Mouse (Mus musculus) kidney, postnatal 0 days (tissue): Measurements from ENCODE around the gene Ercc5. TPM values are rescaled to one million over a fixed set of nuclear protein-coding genes. Genes with fewer than 3 reads are reported as not detected.
A peak's percentile ranks its signal among the peaks of the same experiment; 100 is the strongest.

Experiments
- ATAC-seq: fragments of 200-750 bp; cut with Nextera tagmentation; replicated peaks from 2 replicates; pipeline ENCODE4 v1.8.0; 2017; ENCODE audit warnings: low read depth, moderate number of reproducible peaks, moderate TSS enrichment, moderate library complexity; ENCODE audit not compliant: low FRiP score
- DNase-seq: peaks from one replicate; pipeline ENCODE4 v3.0.0-alpha.2; 2016; ENCODE audit warnings: low spot score
- H3K27ac ChIP-seq: fragments of 300-500 bp; sonication (generic); 2 replicates; pipeline ENCODE4 v1.5.1; 2014; ENCODE audit warnings: mild to moderate bottlenecking
- H3K27me3 ChIP-seq: fragments of 300-500 bp; sonication (generic); 2 replicates; pipeline ENCODE4 v1.6.1; 2014; ENCODE audit warnings: low read length, mixed read lengths; ENCODE audit not compliant: insufficient read depth
- H3K36me3 ChIP-seq: fragments of 300-500 bp; sonication (generic); 2 replicates; pipeline ENCODE4 v1.6.1; 2014; ENCODE audit warnings: low read length, mixed read lengths; ENCODE audit not compliant: insufficient read depth
- H3K4me1 ChIP-seq: fragments of 300-500 bp; sonication (generic); replicated peaks from 2 replicates; pipeline ENCODE4 v1.6.1; 2014; ENCODE audit warnings: antibody characterized with exemption, low read length, mixed read lengths; ENCODE audit not compliant: insufficient read depth
- H3K4me2 ChIP-seq: fragments of 300-500 bp; sonication (generic); 2 replicates; pipeline ENCODE4 v1.6.1; 2014; ENCODE audit warnings: mild to moderate bottlenecking, low read length, moderate library complexity, mixed read lengths
- H3K4me3 ChIP-seq: fragments of 300-500 bp; sonication (generic); replicated peaks from 2 replicates; pipeline ENCODE4 v1.5.1; 2014; ENCODE audit warnings: low read depth, low read length
- H3K9ac ChIP-seq: fragments of 300-500 bp; sonication (generic); 2 replicates; pipeline ENCODE4 v1.6.1; 2014; ENCODE audit warnings: low read depth, low read length
- H3K9me3 ChIP-seq: fragments of 300-500 bp; sonication (generic); replicated peaks from 2 replicates; pipeline ENCODE4 v1.6.1; 2016; ENCODE audit warnings: low read length, inconsistent platforms, mixed read lengths
- CTCF ChIP-seq: IDR thresholded peaks from 2 replicates; pipeline ENCODE4 v1.5.1; 2016; ENCODE audit warnings: antibody characterized with exemption, low read depth, mild to moderate bottlenecking, moderate library complexity
- WGBS: fragments of 180-500 bp; shearing (Covaris S2); extraction: QIAGEN DNeasy Blood & Tissue Kit; methylation state at CpG from one replicate; pipeline ENCODE4 v1.1.7; 2014; 5-methylcytosine and 5-hydroxymethylcytosine counted together
- polyA plus RNA-seq: library from polyadenylated mRNA; unstranded; fragments of >200 nt; fragmentation: Nextera tagmentation; extraction: Ambion mirVana; gene quantifications from 2 replicates; pipeline ENCODE4 v1.2.1, GENCODE M21; 2015

Ercc5 gene
- polyA plus RNA-seq = 14.1 TPM in 2 replicates

DNA sequence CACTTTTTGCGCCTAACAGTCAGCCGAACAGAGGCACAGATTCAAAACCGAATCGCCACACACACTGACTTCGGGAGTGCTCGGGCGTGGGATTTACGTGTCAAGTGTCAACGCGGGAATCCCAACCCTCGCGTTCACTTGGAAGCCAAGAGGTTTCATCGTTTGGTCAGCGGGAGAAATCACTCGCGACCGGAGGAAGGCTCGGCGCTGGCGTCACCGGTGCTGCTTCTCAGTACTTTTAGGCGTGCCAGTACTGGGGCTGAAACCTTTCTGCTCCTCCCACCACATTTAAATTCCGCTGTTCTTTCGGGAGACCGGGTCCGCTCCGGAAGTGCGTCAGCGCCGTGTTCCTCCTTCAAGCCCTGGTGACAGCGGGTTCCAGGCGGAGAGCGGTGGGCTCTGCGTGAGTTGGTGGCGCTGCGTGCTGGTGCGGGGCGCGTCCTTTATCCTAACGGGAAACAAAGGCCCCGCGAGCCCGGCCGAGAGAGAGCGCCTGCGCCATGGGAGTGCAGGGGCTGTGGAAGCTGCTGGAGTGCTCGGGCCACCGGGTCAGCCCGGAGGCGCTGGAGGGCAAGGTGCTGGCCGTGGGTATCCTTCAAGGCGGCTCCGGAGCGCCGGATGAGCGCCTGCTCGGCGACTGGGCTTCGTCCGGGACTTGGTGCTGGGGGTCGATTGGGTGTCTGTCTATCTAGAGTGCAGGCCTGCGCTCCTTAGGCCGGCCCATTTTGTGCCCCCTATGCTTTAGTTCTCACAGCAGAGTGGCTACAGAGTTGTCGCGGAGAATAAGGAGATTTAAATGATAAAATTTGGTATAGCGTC, at the start of gene Ercc5:
Gene Ercc5, plus strand, starts transcription at position 182 of the 819 bp plus-strand sequence.
- Histone ChIP-seq H3K36me3 (peaks cover 7% of the 10 kb centered on the region), H3K4me1 (no peaks in the 10 kb centered on the region), H3K4me2 (peak within 1 kb of the TSS; percentile 56), H3K27ac (peak within 1 kb of the TSS; percentile 90), H3K9me3 (no peaks in the 10 kb centered on the region), H3K27me3 (no peaks in the 10 kb centered on the region), H3K4me3 (peak within 1 kb of the TSS; percentile 81), H3K9ac (peak within 1 kb of the TSS; percentile 69)
- WGBS = under 1% methylated on average over 66 of the region's 66 CpGs
- 0 out of 2 replicates have a peak, but pooled peaks have one; percentile 2 for TF ChIP-seq CTCF
- ATAC-seq (peak; percentile 95), DNase-seq (peak; percentile 96)

DNA sequence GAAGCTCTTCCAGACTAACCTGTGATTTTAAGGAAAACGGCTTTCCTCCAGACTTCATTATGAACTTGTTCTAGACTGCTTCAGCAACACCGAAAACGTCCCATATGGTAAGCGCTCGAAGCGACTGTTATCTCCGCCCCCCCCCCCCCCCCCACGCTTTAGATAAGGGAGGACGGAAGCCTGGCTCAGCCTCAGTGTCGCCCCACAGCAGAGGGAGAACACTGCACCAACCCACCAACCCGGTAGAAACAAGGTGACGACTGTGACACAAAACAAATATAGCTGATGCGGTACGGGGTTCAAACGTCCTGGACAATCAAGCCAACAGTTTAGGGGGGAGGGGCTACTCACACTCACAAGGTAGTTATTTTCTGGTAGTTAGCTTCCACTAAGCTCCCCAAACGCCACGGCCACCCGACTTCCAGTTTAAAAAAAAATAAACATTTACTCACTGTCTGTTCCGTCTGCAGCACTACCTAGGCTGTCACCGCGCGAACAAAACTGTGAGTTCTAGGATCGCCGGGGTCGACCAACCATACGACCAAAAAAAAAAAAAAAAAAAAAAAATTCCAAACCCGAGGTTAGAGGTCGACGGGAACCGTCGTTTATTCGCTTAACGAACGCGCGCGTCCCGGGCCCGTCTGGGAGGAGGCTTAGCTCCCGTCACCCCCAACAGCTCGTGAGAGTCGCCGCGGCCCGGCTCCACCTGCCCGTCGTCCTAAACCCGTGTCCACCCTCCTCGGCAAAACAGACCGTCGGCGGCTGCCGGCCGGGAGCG, 45.9 kb upstream of the Ercc5 start:
- Histone ChIP-seq H3K4me2 (peak overlapping the region; percentile 69), H3K27me3 (no peaks in the 10 kb centered on the region), H3K9me3 (no peaks in the 10 kb centered on the region), H3K36me3 (0 out of 2 replicates have a peak, but pooled peaks cover 4% of the 10 kb centered on the region), H3K27ac (peak overlapping the region; percentile 91), H3K4me1 (no peaks in the 10 kb centered on the region), H3K9ac (peak overlapping the region; percentile 71), H3K4me3 (peak overlapping the region; percentile 63)
- DNase-seq (peak; percentile 53), ATAC-seq (peak; percentile 85)
- no peak for TF ChIP-seq CTCF
- under 1% methylated on average over 55 of the region's 55 CpGs for WGBS

DNA sequence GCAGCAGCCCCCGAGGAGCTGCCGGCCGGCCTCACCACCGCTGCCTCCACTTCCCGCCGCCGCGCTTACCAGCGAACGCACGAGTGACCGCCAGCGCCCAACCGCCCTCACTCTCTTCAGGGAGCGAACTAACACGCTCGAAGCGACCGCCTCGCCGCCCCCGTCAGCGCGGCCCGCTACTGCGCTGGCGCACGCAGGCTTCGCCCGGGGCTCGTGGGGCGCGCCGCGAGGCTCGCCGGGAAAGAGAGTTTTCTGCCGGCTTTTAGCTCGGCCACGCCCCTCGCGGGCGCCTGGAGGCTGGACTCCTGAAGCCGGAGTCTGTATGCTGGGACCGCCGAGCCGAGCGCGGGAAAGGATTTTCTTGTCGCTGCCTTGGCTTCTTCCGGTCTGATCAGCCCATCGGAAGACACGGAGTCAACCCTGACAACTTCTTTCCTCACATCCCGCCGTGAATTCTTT, 45.3 kb upstream of the Ercc5 start, which contains the start of gene Tex30:
Gene Tex30, minus strand, starts transcription at position 183 of the 459 bp plus-strand sequence.
- H3K27ac ChIP-seq = peak within 1 kb of the TSS; percentile 91
- H3K4me3 ChIP-seq = peak within 1 kb of the TSS; percentile 63
- H3K27me3 ChIP-seq = no peaks in the 10 kb centered on the region
- H3K4me1 ChIP-seq = no peaks in the 10 kb centered on the region
- H3K36me3 ChIP-seq = 0 out of 2 replicates have a peak, but pooled peaks cover 4% of the 10 kb centered on the region
- no peak for TF ChIP-seq CTCF
- H3K9me3 ChIP-seq = no peaks in the 10 kb centered on the region
- under 1% methylated on average over 54 of the region's 55 CpGs for WGBS
- ATAC-seq (peak; percentile 99), DNase-seq (peak; percentile 96)
- H3K4me2 ChIP-seq = peak within 1 kb of the TSS; percentile 69
- peak within 1 kb of the TSS; percentile 71 for H3K9ac ChIP-seq

DNA sequence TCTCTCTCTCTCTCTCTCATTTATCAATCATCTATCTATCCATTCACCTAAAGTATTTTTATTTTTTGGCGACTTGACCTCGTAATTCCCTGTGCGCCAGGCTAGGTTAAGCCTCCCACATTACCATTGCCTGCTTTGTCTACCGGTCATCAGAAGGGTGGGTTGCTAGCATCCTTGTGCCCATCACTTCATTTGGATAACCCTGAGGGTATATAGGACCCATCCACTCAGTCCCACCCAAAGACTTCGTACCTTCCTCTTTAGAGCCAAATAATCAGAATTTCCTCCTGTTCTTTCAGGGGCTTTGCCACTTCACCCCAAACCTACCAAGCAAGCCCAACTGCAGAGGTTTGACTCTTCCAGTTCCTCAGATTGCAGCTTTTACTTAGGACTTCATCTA, 44.6 kb upstream of the Ercc5 start:
- no peak for TF ChIP-seq CTCF
- WGBS = 11% methylated on average over 5 of the region's 5 CpGs
- no peaks in the 10 kb centered on the region for H3K4me1 ChIP-seq
- H3K9ac ChIP-seq = no peak overlapping the region
- peak overlapping the region; percentile 63; the same call in 1 of the 2 replicates for H3K4me3 ChIP-seq
- H3K9me3 ChIP-seq = no peaks in the 10 kb centered on the region
- H3K27ac ChIP-seq = no peak overlapping the region
- H3K27me3 ChIP-seq = no peaks in the 10 kb centered on the region
- DNase-seq = no peak
- ATAC-seq = no peak
- peak overlapping the region; percentile 69 for H3K4me2 ChIP-seq
- H3K36me3 ChIP-seq = 0 out of 2 replicates have a peak, but pooled peaks cover 6% of the 10 kb centered on the region

DNA sequence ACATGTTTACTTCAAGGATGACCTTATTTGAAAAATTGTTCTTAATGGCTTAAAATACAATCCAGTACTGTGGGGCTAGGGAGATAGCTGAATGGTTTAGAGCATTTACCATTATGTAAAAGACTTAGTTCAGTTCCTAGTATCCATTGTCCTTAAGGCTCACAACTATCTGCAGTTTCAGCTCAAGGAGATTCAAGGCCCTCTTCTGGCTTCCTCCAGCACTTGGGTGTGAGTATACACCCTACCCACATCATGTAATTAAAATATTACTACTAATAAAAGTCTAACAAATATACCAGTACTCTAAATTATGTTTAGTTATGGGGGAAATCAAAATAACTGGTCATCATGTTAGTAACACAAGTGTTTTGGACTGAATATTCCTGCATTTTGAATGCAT, 30.0 kb upstream of the Ercc5 start:
- Histone ChIP-seq H3K4me2 (peak overlapping the region; percentile 88; the same call in 1 of the 2 replicates), H3K9ac (no peak overlapping the region), H3K36me3 (peaks cover 16% of the 10 kb centered on the region; the same call in 1 of the 2 replicates), H3K27ac (no peak overlapping the region), H3K4me3 (peak overlapping the region; percentile 71; the same call in 1 of the 2 replicates), H3K27me3 (no peaks in the 10 kb centered on the region), H3K9me3 (no peaks in the 10 kb centered on the region), H3K4me1 (no peaks in the 10 kb centered on the region; the same call in 1 of the 2 replicates)
- no peak for ATAC-seq
- DNase-seq = no peak
- no peak for TF ChIP-seq CTCF
